Mouse (Mus musculus) retina, embryonic 14.5 days (tissue): ENCODE results near the gene Gtse1.

Experiments
- DNase-seq: peaks from one replicate; pipeline ENCODE4 v3.0.0-alpha.2; 2015; ENCODE audit warnings: low spot score

The Gtse1 gene

DNA sequence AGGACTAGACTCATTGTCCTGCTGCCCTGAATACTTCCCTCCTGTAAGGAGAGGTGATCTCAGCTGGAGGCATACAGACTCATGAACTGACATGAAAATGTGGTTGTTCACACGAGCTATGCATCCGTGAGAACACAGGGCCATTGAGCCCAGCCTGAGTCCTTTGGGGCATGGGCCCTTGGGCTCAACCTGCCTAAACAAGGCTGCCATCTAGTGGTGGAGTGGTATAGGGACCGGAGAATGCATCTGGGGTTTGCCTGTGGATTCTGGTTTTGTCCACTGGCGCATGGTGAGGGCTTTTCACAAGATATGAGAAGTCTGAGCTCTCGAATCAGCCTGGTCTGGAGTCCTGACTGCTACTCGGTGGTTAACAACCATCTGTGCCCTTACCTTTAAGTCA, 8.2 kb downstream of the Gtse1 start:
- peak; percentile 86 for DNase-seq

- DNase-seq = no peak
Observed at GRCm38 (mm10) chr15:85877336-85877735, 17.8 kb downstream of the Gtse1 start.

- DNase-seq = peak; percentile 95
Observed at GRCm38 (mm10) chr15:85878848-85879497, 19.4 kb downstream of the Gtse1 start, which contains the start of gene Trmu. TSS of gene Trmu (plus strand) at chr15:85879312.

DNA sequence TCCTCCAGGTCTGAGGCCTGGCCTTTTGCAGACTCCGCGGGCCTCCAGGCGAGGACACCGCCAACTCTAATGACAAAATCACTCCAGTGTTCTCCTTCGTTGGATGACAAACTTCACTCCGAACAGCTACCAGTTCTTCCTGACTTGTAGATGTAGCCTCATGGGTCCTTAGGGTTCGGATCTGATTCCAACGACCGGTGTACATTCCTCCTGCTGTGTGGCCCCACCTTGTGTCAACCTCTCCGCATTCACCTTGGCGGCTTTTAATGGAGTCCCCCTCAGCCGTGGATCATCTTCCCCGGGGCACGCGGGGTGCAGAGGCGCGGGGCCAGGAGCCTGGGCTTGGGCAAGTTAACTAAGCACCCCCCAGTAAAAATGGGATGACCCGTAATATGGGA, 20.0 kb downstream of the Gtse1 start:
- DNase-seq = no peak

DNA sequence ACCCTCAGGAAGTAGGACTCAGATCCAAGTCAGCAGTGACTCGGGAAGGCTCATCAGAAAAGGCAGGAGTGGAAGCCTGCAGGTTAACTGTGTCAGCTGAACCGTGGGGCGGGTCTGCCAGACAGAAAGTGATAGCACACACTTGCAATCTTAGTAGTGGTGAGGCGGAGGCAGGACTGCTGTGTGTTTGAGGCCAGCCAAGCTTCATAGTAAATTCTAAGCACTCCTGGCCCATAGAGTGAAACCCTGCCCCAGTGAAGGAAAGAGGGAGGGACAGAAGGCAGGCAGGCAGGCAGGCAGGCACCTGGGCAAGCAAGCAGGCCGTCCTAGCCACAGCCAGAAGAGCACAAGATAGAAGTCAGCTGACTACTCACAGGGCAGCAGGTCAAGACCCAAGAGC, 26.1 kb downstream of the Gtse1 start:
- DNase-seq = no peak

- no peak for DNase-seq
Observed at GRCm38 (mm10) chr15:85889235-85889634, 29.7 kb downstream of the Gtse1 start.

DNA sequence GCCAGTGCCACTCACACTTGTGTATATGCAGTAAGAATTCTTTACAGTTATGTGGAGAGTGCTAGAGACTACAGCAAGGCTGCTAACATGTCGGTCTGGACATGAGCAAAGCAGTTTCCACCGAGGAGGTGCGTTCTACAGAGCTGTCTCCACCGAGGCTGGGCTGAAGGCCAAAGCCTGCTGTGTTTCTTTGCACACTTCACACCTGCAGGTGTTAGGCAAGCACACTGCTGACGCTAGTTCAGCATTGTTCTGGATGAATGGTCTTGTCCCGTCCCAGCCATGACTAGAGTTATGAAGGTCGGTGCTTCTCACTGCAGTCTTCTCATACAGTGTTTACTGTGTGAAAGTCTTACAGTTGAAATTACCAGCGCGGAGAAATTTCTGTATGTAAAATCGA, 32.4 kb downstream of the Gtse1 start:
- DNase-seq = no peak

DNA sequence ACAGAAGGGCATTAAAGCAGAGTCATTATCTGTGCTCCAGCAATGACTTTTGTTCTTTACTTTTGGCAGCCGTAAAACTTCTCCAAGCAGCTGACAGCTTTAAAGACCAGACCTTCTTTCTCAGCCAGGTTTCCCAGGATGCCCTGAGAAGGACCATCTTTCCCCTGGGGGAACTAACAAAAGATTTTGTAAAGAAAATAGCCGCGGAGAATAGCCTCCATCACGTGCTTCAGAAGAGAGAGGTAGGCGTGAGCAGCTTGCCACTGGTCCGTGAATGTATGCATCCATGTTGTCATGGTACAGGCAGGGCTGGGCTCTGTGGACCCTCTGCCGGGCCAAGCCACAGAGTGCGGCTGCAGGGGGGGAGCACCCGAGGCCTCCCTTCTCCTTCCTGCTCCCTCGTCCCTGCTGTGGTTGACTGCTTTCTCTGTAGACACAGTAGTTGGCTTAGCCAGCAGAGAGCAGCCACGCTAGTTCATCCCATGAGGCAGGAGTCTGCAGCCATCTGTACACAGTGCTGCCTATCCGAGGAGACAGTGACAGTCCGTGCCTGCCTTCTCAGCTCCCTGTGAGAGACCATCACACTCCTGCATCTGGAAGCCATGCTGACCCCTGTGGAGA, 33.1 kb downstream of the Gtse1 start:
- DNase-seq = no peak

DNA sequence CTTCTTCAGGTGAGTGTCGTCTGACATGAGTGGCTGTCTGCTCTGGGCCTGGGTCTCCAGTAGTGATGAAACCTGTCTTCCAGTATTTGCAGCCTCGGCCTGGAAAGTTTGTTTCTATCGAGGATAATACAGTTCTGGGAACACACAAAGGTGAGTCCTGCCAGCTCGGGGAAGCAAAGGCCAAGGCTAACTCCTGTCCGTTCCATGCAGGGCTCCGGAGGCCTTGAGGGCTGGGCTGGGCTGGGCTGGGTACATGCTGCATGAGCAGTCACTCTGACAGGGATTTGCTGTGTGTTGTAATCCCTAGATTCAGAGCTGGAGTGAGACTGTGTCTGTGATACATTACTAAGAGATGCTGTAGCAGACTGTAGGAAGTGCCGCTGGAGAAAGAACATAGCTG, 34.3 kb downstream of the Gtse1 start:
- DNase-seq = no peak

DNA sequence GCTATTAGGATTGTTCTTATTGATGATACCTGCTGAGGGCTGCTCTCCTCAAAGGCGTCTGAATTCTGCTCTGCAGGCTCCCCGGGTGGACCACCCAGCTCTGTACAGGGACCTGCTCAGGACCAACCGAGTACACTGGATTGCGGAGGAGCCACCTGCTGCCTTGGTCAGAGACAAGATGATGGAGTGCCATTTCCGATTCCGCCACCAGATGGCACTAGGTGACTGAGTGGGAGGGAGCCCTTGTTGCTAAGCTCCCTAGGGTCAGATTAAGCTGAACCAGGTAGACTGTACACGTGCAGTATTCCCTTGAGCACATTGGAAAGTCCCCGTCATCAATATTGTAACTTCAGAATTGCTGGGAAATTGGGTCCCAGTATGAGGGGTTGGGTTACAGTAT, 36.7 kb downstream of the Gtse1 start:
- peak; percentile 93 for DNase-seq

DNA sequence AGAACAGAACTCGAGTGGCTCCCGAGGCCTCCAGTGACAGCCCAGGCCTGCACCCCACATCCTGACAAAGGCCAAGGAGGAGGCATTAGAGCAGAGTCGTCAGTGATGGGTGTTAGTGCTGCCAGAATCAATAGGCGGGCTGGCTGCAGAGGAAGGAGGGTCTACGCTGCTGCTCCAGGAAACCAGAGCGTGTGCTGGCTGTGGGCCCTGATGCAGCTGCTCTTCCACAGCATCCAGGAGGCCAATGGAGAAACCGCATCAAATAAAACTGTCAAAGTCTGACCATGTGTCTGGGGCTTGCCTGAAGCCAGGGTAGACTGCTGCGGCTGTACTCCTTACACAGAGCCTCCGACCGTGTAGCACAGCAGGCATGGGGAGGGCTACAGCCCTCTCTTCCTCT, 37.6 kb downstream of the Gtse1 start:
- DNase-seq = no peak

DNA sequence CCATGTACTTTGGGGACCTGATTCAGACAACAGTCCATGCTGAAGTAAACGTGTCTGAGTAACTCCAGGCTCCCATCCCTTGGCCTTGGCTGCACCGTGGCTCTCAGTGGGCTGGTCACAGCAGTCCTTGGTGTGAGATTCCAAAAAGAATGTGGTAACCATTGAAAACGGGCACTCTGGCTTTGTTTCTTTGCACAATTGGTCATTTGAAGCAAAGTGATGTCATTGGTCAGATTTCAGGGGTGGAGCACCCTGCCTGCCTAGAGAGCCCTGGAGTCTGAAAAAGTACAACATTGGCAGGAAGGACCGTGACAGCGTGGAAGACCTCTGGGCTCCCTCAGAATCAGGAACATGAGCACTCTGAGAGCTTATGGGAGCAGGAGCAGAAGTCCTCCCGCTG, 39.9 kb downstream of the Gtse1 start:
- DNase-seq = no peak

DNA sequence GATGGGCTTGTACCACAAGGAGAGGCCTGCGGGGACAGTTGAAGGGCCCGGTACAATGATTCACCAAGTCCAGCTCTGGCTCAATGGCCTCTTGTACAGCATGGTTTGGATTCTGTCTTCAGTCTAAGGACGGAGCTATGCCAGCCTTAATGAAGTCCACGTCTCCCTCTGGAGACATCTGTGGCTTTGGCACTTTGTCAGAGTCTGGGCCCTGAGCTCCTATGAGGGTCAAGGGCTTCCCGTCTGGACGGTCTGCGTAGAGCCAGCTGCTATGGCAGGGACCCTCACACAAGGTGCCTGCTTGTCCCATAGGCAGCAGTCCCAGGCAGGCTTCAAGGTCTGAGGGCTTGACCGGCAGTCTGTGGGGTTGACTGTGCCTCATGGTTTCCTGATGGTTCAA, 40.8 kb downstream of the Gtse1 start:
- no peak for DNase-seq

DNA sequence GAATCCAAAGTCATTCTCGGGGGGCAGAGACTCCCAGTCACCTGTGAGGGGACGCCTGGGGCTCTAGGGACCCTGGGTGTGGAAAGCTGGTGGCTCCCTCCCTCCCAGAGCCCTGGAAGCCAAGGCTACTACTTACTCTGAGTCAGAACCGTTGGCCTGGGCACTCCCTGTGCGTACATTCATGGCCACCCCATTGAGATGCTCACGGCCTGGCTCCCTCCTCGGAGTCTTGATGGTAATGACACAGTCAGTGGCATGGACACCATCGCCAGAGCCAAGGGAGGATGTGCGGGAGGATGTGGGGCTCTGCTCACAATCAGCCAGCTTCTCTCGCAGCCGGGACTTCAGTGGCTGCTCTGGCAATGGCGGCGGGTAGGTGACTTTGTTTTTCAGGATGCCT, 41.3 kb downstream of the Gtse1 start:
- no peak for DNase-seq

DNA sequence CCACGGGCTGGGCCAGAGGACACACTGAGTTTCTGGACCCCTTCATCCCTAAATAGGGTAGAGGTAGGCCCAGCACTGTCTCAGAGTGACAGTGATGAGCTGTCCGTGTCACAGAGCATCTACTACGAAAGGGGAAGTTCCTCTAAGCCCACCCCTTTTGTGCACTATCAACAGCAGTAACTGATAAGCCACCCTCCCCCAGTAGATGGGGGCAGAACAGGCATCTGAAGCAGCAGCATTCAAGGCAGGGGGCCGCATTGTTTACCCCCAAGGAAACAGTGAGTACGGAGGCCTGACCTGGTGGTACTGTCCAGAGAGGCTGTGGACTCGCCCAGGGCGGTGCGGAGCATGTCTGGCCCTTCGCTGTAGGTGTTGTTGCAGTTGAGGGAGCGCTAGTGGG, 43.0 kb downstream of the Gtse1 start:
- DNase-seq = no peak

DNA sequence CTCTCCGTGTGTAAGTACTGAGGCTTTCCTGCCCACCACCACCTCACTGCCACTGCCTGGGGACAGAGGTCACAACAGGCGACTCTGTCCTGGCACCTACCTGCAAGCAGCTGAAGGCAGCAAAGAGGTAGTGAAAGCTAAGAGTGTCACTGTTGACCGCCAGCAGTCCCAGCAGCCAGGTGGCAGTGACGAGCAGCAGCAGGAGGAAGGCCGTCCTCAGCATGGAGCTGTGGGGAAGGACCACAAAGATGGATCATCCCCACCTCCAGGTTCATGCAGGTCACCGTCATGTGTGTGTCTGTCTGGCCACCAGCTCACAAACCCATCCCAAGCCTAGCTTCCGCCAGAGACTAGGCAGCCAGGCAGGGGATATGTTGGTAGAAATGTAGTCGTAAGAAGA, 44.3 kb downstream of the Gtse1 start:
- peak; percentile 25 for DNase-seq

DNA sequence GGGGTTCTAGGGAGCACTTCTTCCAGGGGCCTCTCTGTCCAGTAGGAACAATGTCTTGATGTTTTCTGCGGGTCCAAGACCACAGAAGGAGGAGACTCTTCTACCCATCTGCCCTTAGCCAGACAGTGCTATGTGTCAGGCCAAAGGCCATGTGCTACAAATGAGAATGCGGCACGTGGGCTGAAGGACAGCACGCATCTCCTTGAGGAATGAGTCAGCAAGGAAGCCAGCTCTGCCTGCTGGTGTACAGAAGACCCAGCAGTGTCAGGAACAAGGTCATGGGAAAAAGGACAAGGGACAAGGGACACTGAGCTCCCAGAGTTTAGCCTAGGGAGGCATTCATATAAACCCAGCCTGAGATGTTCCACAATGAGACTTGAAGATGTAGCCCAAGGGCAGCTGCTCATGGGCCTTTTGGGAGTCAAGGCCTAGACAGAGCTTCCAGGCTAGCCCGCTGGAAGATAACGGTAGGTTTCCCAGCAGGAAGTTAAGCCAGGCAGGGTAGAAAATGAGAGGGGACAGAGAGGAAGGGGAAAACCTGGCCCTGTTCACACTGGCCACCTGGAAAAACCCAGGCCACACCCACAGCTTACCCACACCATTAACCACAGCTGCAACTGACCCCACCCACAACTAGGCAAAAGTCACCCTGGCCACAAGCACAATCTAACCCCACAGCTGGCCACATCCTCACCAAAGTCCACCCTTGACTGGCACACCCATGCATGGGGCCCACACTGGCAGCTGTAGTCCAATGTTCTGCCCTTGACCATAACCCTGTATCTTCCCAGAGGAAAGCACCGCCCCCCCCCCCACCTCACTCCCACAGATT, 49.3 kb downstream of the Gtse1 start:
- no peak for DNase-seq

DNA sequence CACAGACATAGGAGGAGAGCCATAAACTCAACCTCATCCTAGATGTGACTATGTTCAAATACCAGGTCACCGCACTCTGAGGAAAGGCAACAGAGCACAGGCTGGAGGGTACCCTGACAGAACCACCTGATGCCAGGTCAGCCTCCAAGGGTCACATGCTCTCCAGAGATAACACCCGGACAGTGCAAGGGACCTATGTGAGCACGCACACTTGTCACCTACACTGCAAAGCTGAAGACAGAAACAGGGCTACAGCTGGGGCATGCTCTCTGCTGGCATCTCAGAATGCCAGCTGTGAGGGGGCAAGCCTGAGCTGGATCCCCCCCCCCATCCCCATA, 49.9 kb downstream of the Gtse1 start:
- no peak for DNase-seq

- no peak for DNase-seq
Observed at GRCm38 (mm10) chr15:85909931-85910330, 50.4 kb downstream of the Gtse1 start.

- peak; percentile 73 for DNase-seq
Observed at GRCm38 (mm10) chr15:85913605-85914004, 54.1 kb downstream of the Gtse1 start.

DNA sequence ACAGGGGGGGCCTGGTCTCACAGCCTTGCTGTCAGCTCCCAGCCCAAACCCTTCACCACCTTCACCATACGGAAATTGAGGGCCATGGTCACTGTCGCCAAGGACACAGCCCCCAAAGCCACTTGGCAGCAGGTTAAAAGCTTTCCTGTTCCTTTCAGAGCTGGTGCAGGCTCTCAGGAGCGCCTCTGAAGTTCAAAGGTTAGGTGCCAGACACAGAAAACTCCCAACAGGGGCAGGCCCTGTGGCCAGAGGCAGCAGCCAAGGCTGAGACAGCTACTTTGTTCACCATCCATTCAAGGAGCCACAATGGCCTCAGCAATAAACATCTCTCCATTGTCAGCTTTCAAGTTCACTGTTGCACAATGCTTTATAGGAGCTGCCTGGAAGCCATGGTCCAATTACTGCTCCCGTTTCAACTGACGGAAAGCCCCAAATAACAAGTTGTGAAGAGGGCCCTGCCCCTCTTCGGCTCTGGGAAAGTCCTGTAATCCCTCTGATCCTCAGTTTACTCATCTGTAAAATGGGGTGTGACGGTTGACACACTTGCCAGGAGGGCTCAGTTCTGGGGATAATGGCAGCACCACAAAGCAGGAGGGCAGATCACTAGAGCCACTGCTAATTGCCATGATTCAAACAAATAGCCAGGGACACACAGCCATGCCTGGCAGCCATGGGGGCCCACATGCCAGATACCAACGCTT, 59.8 kb downstream of the Gtse1 start:
- DNase-seq = peak; percentile 63

GRCm38 (mm10) chr15:85919892-85920248, 60.3 kb downstream of the Gtse1 start:
- no peak for DNase-seq

DNA sequence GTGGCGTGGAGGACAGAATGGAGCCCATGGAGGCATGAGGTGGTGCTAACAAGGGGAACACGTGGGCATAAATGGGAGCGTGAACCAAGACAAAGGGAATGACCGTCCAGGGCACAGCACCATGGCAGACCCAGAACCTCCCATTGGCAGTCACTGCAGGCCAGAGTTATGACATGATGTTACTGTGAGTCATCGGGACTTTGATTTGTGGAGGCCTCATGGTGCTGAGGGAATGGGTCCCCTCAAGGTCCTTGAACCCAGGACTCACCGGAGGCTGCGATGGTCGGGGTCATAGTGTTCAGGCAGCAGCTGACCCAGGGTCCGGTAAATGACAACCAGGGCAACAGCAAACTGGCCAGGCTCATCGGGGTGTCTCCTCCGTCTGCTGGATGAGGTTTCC, 62.3 kb downstream of the Gtse1 start:
- no peak for DNase-seq
